Mouse (Mus musculus) c-Kit-negative CD71-positive TER-119-positive erythroid progenitor cells, embryonic 14.5 days (primary cell): ENCODE results near the gene Vti1a.

Source experiments
- DNase-seq: peaks from one replicate; pipeline ENCODE4 v3.0.0-alpha.2; 2013; ENCODE audit warnings: low read depth, low spot score

The Vti1a gene

GRCm38 (mm10) chr19:55313649-55314048, 2.4 kb upstream of the Vti1a start:
- DNase-seq = no peak

GRCm38 (mm10) chr19:55315452-55316108, 515 bp upstream of the Vti1a start, which contains the start of gene Zdhhc6:
TSS of gene Zdhhc6 (minus strand) at chr19:55316032.
- no peak for DNase-seq

GRCm38 (mm10) chr19:55316901-55317300, 806 bp downstream of the Vti1a start:
- DNase-seq = no peak

GRCm38 (mm10) chr19:55319036-55319435, 2.9 kb downstream of the Vti1a start:
- DNase-seq = no peak

GRCm38 (mm10) chr19:55319521-55319920, 3.4 kb downstream of the Vti1a start:
- no peak for DNase-seq

- no peak for DNase-seq
Observed at GRCm38 (mm10) chr19:55322604-55323003, 6.5 kb downstream of the Vti1a start.

- DNase-seq = no peak
Observed at GRCm38 (mm10) chr19:55327510-55327909, 11.4 kb downstream of the Vti1a start.

- DNase-seq = no peak
Observed at GRCm38 (mm10) chr19:55331776-55332175, 15.7 kb downstream of the Vti1a start.

GRCm38 (mm10) chr19:55332641-55333268, 16.7 kb downstream of the Vti1a start:
- peak; percentile 63 for DNase-seq

GRCm38 (mm10) chr19:55335881-55336280, 19.8 kb downstream of the Vti1a start:
- DNase-seq = no peak

- no peak for DNase-seq
Observed at GRCm38 (mm10) chr19:55336441-55336840, 20.3 kb downstream of the Vti1a start.

- DNase-seq = no peak
Observed at GRCm38 (mm10) chr19:55337066-55337465, 21.0 kb downstream of the Vti1a start.

GRCm38 (mm10) chr19:55337664-55338063, 21.6 kb downstream of the Vti1a start:
- DNase-seq = no peak

GRCm38 (mm10) chr19:55340521-55340920, 24.4 kb downstream of the Vti1a start:
- no peak for DNase-seq

GRCm38 (mm10) chr19:55341377-55341776, 25.3 kb downstream of the Vti1a start:
- no peak for DNase-seq

- DNase-seq = no peak
Observed at GRCm38 (mm10) chr19:55342423-55342822, 26.3 kb downstream of the Vti1a start.

- no peak for DNase-seq
Observed at GRCm38 (mm10) chr19:55343274-55343673, 27.2 kb downstream of the Vti1a start.

- DNase-seq = no peak
Observed at GRCm38 (mm10) chr19:55348187-55348586, 32.1 kb downstream of the Vti1a start.

GRCm38 (mm10) chr19:55350673-55351378, 34.7 kb downstream of the Vti1a start:
- DNase-seq = no peak

- DNase-seq = no peak
Observed at GRCm38 (mm10) chr19:55362606-55363005, 46.5 kb downstream of the Vti1a start.

- no peak for DNase-seq
Observed at GRCm38 (mm10) chr19:55369691-55370090, 53.6 kb downstream of the Vti1a start.

- no peak for DNase-seq
Observed at GRCm38 (mm10) chr19:55376331-55376730, 60.2 kb downstream of the Vti1a start.

GRCm38 (mm10) chr19:55377465-55377864, 61.4 kb downstream of the Vti1a start:
- DNase-seq = no peak
